Mouse (Mus musculus): ENCODE data around the gene Etv4.

GRCm38 (mm10) chr11:101820899-101821298, 35.7 kb upstream of the Etv4 start:
- TF ChIP-seq CTCF (conservative IDR thresholded peaks at IDR 0.05; ENCODE audit: low read length) (no peak), NANOG (IDR thresholded peaks at IDR 0.05; ENCODE audit: borderline replicate concordance, low read length) (no peak), POU5F1 (IDR thresholded peaks at IDR 0.05; ENCODE audit: borderline replicate concordance, low read length) (no peak)

Measured in E14TG2a.4 (cell line).